Mouse (Mus musculus): Measurements from ENCODE around the gene Gm20388. TPM values are rescaled to one million over a fixed set of nuclear protein-coding genes. Genes with fewer than 3 reads are reported as not detected.

Gene Gm20388
- polyA plus RNA-seq, 1 experiment: not detected

GRCm38 (mm10) chr8:123685477-123685876, 3774.8 kb downstream of the Gm20388 start:
- TF ChIP-seq POLR2A (IDR thresholded peaks at IDR 0.05; ENCODE audit: insufficient read depth, low read depth, low read length) (no peak), CTCF (IDR thresholded peaks at IDR 0.05; ENCODE audit: insufficient read depth, low read depth, low read length) (no peak)
- peaks cover 2% of the 10 kb centered on the region; the same call in 1 of the 2 replicates for H3K4me1 ChIP-seq (ENCODE audit: control insufficient read depth, insufficient read depth, low read length)
- H3K4me3 ChIP-seq (ENCODE audit: insufficient read depth, low read depth, low read length): no peak overlapping the region
- no peak overlapping the region for H3K27ac ChIP-seq (ENCODE audit: insufficient read depth, low read depth, low read length)
- 87% methylated on average over 4 of the region's 4 CpGs for WGBS

- H3K4me1 ChIP-seq (ENCODE audit: control insufficient read depth, insufficient read depth, low read length): peaks cover 8% of the 10 kb centered on the region; the same call in 1 of the 2 replicates
- TF ChIP-seq POLR2A (IDR thresholded peaks at IDR 0.05; ENCODE audit: insufficient read depth, low read depth, low read length): no peak
- TF ChIP-seq CTCF (IDR thresholded peaks at IDR 0.05; ENCODE audit: insufficient read depth, low read depth, low read length): no peak
- 64% methylated on average over 4 of the region's 4 CpGs for WGBS
- H3K27ac ChIP-seq (ENCODE audit: insufficient read depth, low read depth, low read length): no peak overlapping the region
- H3K4me3 ChIP-seq (ENCODE audit: insufficient read depth, low read depth, low read length): no peak overlapping the region
These were observed 3777.2 kb downstream of the Gm20388 start for GRCm38 (mm10) chr8:123687826-123688225.

GRCm38 (mm10) chr8:123692165-123692962, 3781.7 kb downstream of the Gm20388 start:
- H3K4me3 ChIP-seq (ENCODE audit: insufficient read depth, low read depth, low read length): no peak overlapping the region
- H3K4me1 ChIP-seq (ENCODE audit: control insufficient read depth, insufficient read depth, low read length): peaks cover 8% of the 10 kb centered on the region; the same call in 1 of the 2 replicates
- H3K27ac ChIP-seq (ENCODE audit: insufficient read depth, low read depth, low read length): no peak overlapping the region
- TF ChIP-seq POLR2A (IDR thresholded peaks at IDR 0.05; ENCODE audit: insufficient read depth, low read depth, low read length) (no peak), CTCF (IDR thresholded peaks at IDR 0.05; ENCODE audit: insufficient read depth, low read depth, low read length) (no peak)
- 66% methylated on average over 10 of the region's 10 CpGs for WGBS

- TF ChIP-seq CTCF (IDR thresholded peaks at IDR 0.05; ENCODE audit: insufficient read depth, low read depth, low read length): no peak
- no peak for TF ChIP-seq POLR2A (IDR thresholded peaks at IDR 0.05; ENCODE audit: insufficient read depth, low read depth, low read length)
- Histone ChIP-seq H3K4me1 (ENCODE audit: control insufficient read depth, insufficient read depth, low read length) (peaks cover 8% of the 10 kb centered on the region; the same call in 1 of the 2 replicates), H3K4me3 (ENCODE audit: insufficient read depth, low read depth, low read length) (no peak overlapping the region), H3K27ac (ENCODE audit: insufficient read depth, low read depth, low read length) (no peak overlapping the region)
- 88% methylated on average over 9 of the region's 9 CpGs for WGBS
These were observed 3785.5 kb downstream of the Gm20388 start for GRCm38 (mm10) chr8:123696167-123696566.

GRCm38 (mm10) chr8:123697329-123697728, 3786.7 kb downstream of the Gm20388 start:
- TF ChIP-seq POLR2A (IDR thresholded peaks at IDR 0.05; ENCODE audit: insufficient read depth, low read depth, low read length) (no peak), CTCF (IDR thresholded peaks at IDR 0.05; ENCODE audit: insufficient read depth, low read depth, low read length) (no peak)
- Histone ChIP-seq H3K27ac (ENCODE audit: insufficient read depth, low read depth, low read length) (no peak overlapping the region), H3K4me1 (ENCODE audit: control insufficient read depth, insufficient read depth, low read length) (0 out of 2 replicates have a peak, but pooled peaks cover 2% of the 10 kb centered on the region), H3K4me3 (ENCODE audit: insufficient read depth, low read depth, low read length) (no peak overlapping the region)
- WGBS: 54% methylated on average over 5 of the region's 5 CpGs

GRCm38 (mm10) chr8:123700399-123701070, 3789.9 kb downstream of the Gm20388 start:
- Histone ChIP-seq H3K4me3 (ENCODE audit: insufficient read depth, low read depth, low read length) (no peak overlapping the region), H3K4me1 (ENCODE audit: control insufficient read depth, insufficient read depth, low read length) (peaks cover 5% of the 10 kb centered on the region; the same call in 1 of the 2 replicates), H3K27ac (ENCODE audit: insufficient read depth, low read depth, low read length) (no peak overlapping the region)
- WGBS: 82% methylated on average over 12 of the region's 12 CpGs
- no peak for TF ChIP-seq CTCF (IDR thresholded peaks at IDR 0.05; ENCODE audit: insufficient read depth, low read depth, low read length)
- TF ChIP-seq POLR2A (IDR thresholded peaks at IDR 0.05; ENCODE audit: insufficient read depth, low read depth, low read length): no peak

GRCm38 (mm10) chr8:123701952-123702587, 3791.4 kb downstream of the Gm20388 start:
- H3K27ac ChIP-seq (ENCODE audit: insufficient read depth, low read depth, low read length): no peak overlapping the region
- H3K4me3 ChIP-seq (ENCODE audit: insufficient read depth, low read depth, low read length): no peak overlapping the region
- H3K4me1 ChIP-seq (ENCODE audit: control insufficient read depth, insufficient read depth, low read length): peaks cover 9% of the 10 kb centered on the region
- WGBS: 81% methylated on average over 15 of the region's 15 CpGs
- TF ChIP-seq POLR2A (IDR thresholded peaks at IDR 0.05; ENCODE audit: insufficient read depth, low read depth, low read length) (no peak), CTCF (IDR thresholded peaks at IDR 0.05; ENCODE audit: insufficient read depth, low read depth, low read length) (no peak)

GRCm38 (mm10) chr8:123705376-123705775, 3794.7 kb downstream of the Gm20388 start:
- WGBS: 63% methylated on average over 5 of the region's 5 CpGs
- Histone ChIP-seq H3K4me3 (ENCODE audit: insufficient read depth, low read depth, low read length) (no peak overlapping the region), H3K27ac (ENCODE audit: insufficient read depth, low read depth, low read length) (no peak overlapping the region), H3K4me1 (ENCODE audit: control insufficient read depth, insufficient read depth, low read length) (peaks cover 9% of the 10 kb centered on the region)
- TF ChIP-seq POLR2A (IDR thresholded peaks at IDR 0.05; ENCODE audit: insufficient read depth, low read depth, low read length) (no peak), CTCF (IDR thresholded peaks at IDR 0.05; ENCODE audit: insufficient read depth, low read depth, low read length) (no peak)

All from olfactory bulb, adult 2 months (tissue).